Mouse (Mus musculus) ES-E14 (cell line): ENCODE results near the gene Col24a1. TPM values are rescaled to one million over a fixed set of nuclear protein-coding genes. Genes with fewer than 3 reads are reported as not detected.

Experiments used
- DNase-seq: peaks from one replicate; pipeline ENCODE4 v3.0.0-alpha.2; 2013; ENCODE audit warnings: low read depth, low spot score
- H3K27ac ChIP-seq: 2 replicates; pipeline ENCODE4 v1.5.1; 2012; ENCODE audit warnings: low read depth, mild to moderate bottlenecking, low read length, moderate library complexity, mixed read lengths; ENCODE audit not compliant: poor library complexity, insufficient read depth, severe bottlenecking
- H3K36me3 ChIP-seq: 2 replicates; pipeline ENCODE4 v1.6.1; 2012; ENCODE audit warnings: mild to moderate bottlenecking, low read length, moderate library complexity, mixed read lengths; ENCODE audit not compliant: control insufficient read depth, poor library complexity, insufficient read depth, severe bottlenecking
- H3K4me1 ChIP-seq, 2 experiments: fragments of 150-350 bp in 1 of 2; sonication (generic) in 1 of 2; 2 replicates each; pipeline ENCODE4 v1.6.1; 2012; ENCODE audit warnings: low read length in 2 of 2, mild to moderate bottlenecking in 1 of 2, mixed read lengths in 1 of 2; ENCODE audit not compliant: control insufficient read depth in 2 of 2, insufficient read depth in 2 of 2, poor library complexity in 1 of 2
- H3K4me3 ChIP-seq, 2 experiments: fragments of 150-350 bp in 1 of 2; sonication (generic) in 1 of 2; 2 replicates each; pipeline ENCODE4 v1.5.1; 2012; ENCODE audit warnings: low read length in 2 of 2, low read depth in 1 of 2, mild to moderate bottlenecking in 1 of 2, mixed read lengths in 1 of 2; ENCODE audit not compliant: insufficient read depth in 1 of 2, poor library complexity in 1 of 2, severe bottlenecking in 1 of 2
- H3K9ac ChIP-seq: 2 replicates; pipeline ENCODE4 v1.6.1; 2012; ENCODE audit warnings: low read depth, mild to moderate bottlenecking, low read length, mixed read lengths; ENCODE audit not compliant: poor library complexity, insufficient read depth, severe bottlenecking
- H3K9me3 ChIP-seq: fragments of 150-350 bp; sonication (generic); 2 replicates; pipeline ENCODE4 v1.6.1; 2012; ENCODE audit warnings: low read depth, mild to moderate bottlenecking, low read length; ENCODE audit not compliant: control insufficient read depth, insufficient read depth
- CHD2 ChIP-seq: IDR thresholded peaks from 2 replicates; pipeline ENCODE4 v1.6.1; 2014; ENCODE audit warnings: mild to moderate bottlenecking, low read depth, low read length, inconsistent platforms
- HCFC1 ChIP-seq: IDR thresholded peaks from 2 replicates; pipeline ENCODE4 v1.6.1; 2012; ENCODE audit warnings: low read length, inconsistent platforms, borderline replicate concordance; ENCODE audit not compliant: insufficient read depth
- MAFK ChIP-seq: IDR thresholded peaks from 2 replicates; pipeline ENCODE4 v1.6.1; 2014; ENCODE audit warnings: mild to moderate bottlenecking, low read depth, low read length, inconsistent platforms; ENCODE audit not compliant: insufficient read depth
- ZC3H11A ChIP-seq: IDR thresholded peaks from 2 replicates; pipeline ENCODE4 v1.6.1; 2012; ENCODE audit warnings: low read depth, mild to moderate bottlenecking, inconsistent platforms, low read length, borderline replicate concordance
- ZNF384 ChIP-seq: IDR thresholded peaks from 2 replicates; pipeline ENCODE4 v1.6.1; 2012; ENCODE audit warnings: low read depth, low read length, inconsistent platforms
- in situ Hi-C, 2 experiments: fragments of 600-800 bp; cut with MboI; formaldehyde crosslinking; loops; one replicate each; pipeline ENCODE4 v1.15.1; 2025; ENCODE audit warnings: low sequenced_read_pairs in 2 of 2, inconsistent platforms in 1 of 2; ENCODE audit not compliant: unreplicated experiment in 2 of 2
- total RNA-seq: library from RNA; depleted of rRNA; stranded (reverse); fragments of 300-350 nt; gene quantifications from 2 replicates; pipeline ENCODE4 v1.2.3, GENCODE M21; 2012

The Col24a1 gene
- total RNA-seq, 1 experiment = 0.09 TPM

DNA sequence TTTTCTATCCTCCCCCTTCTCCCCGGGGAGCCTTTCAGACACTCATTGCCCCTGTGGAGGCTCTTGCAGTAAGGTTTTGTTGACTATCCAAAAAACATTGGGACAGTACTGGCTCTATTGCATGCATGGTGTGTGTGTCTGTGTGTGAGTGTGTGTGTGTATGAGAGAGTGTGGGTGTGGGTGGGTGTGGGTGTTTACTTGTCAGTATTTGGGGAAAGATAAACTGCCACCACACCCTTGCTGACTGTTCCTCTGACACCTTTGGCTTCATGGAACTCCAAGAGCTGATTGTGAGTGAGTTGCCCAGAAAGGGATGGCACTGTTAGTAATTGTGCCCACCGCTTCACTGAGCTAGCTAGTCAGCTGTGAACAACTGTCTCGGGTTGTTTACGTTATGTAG, 298.3 kb downstream of the Col24a1 start:
- H3K4me3 ChIP-seq = no peak overlapping the region
- 0 out of 2 replicates have a peak overlapping the region, but pooled peaks have one; percentile 17 for H3K9ac ChIP-seq
- no peaks in the 10 kb centered on the region for H3K4me1 ChIP-seq
- no peak for DNase-seq
- peaks cover 44% of the 10 kb centered on the region for H3K36me3 ChIP-seq
- TF ChIP-seq HCFC1 = no peak
- TF ChIP-seq MAFK = no peak
- TF ChIP-seq ZC3H11A = no peak
- H3K9me3 ChIP-seq = no peaks in the 10 kb centered on the region
- in situ Hi-C loops = no loop called here
- H3K27ac ChIP-seq = peak overlapping the region; percentile 31; the same call in 1 of the 2 replicates

DNA sequence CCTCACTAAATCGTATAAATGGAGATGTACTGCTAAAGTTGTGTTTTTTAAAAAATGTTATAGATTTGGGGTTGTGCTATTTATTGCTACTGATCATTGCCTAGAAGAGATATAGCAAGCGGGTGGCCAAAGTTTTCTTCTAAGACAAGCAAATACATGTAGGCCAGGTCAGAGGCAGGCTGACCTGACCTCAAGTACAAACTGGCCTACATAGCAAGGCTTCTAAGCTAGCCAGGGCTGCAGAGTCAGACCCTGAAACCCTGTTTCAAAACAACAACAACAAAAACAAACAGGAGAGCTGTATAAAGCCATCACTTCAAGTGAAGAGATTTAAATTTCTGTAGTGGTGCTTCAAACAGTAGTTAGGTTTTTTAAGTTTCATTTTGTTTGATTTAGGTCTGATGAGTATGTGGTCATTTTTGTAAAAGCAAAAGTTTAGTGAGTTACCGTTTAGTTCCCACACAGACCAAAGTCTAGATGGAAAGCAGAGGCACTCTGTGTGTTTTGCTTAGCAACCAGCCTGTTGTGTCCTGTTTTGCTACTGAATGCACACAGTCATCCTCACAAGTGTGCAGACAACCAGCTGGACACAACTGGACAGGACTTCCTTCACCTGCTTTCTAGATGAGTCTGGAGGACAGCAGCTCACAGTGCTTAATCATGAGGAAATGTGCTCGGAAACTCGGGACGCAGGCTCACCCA, 299.7 kb downstream of the Col24a1 start:
- H3K36me3 ChIP-seq = peaks cover 34% of the 10 kb centered on the region
- H3K9ac ChIP-seq = no peak overlapping the region
- no peaks in the 10 kb centered on the region for H3K9me3 ChIP-seq
- no peak for TF ChIP-seq ZNF384
- no peak overlapping the region for H3K27ac ChIP-seq
- H3K4me1 ChIP-seq = no peaks in the 10 kb centered on the region
- in situ Hi-C loops = no loop called here
- no peak overlapping the region for H3K4me3 ChIP-seq
- DNase-seq = no peak

DNA sequence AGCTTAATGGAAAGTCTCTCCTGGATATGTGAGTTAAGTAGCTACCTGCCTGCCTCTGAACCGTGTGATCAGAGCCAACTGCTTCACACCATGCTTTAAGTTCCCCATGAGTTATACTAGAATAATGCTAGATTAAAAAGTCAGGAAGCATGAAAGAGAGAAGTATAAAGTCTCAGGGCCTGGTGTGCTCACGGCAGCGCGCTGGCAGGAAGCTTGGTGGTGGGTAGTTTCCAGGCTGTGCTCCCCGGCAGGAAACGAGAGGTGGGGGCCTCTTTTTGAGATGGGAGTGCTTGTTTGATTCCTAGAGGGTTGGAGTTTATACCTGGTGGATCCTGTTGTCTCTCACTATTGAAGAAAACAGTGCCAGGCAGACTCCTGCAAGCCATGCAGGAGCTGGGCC, 303.1 kb downstream of the Col24a1 start:
- TF ChIP-seq HCFC1 (no peak), ZNF384 (no peak), ZC3H11A (no peak), MAFK (no peak), CHD2 (no peak)
- Histone ChIP-seq H3K4me3 (no peak overlapping the region), H3K9me3 (no peaks in the 10 kb centered on the region), H3K27ac (no peak overlapping the region), H3K4me1 (no peaks in the 10 kb centered on the region), H3K36me3 (peaks cover 33% of the 10 kb centered on the region), H3K9ac (no peak overlapping the region)
- in situ Hi-C loops = no loop called here
- no peak for DNase-seq

- no peak overlapping the region for H3K27ac ChIP-seq
- no peaks in the 10 kb centered on the region for H3K9me3 ChIP-seq
- in situ Hi-C loops = no loop called here
- H3K4me1 ChIP-seq = no peaks in the 10 kb centered on the region
- H3K36me3 ChIP-seq = peaks cover 32% of the 10 kb centered on the region
- H3K4me3 ChIP-seq = no peak overlapping the region
- DNase-seq = no peak
- no peak overlapping the region for H3K9ac ChIP-seq
- TF ChIP-seq ZNF384 (no peak), HCFC1 (no peak), ZC3H11A (no peak), CHD2 (no peak), MAFK (no peak)
Observed at GRCm38 (mm10) chr3:145599059-145599458, 306.8 kb downstream of the Col24a1 start.

GRCm38 (mm10) chr3:145600801-145601200, 308.5 kb downstream of the Col24a1 start:
- no peak for DNase-seq
- H3K36me3 ChIP-seq = peaks cover 33% of the 10 kb centered on the region
- in situ Hi-C loops = loop anchor here in 1 of 2 experiments (25.0 kb wide), 1 partner anchor 312 kb away; the partner anchor contains the start of gene Bcl10
- no peaks in the 10 kb centered on the region for H3K9me3 ChIP-seq
- no peak overlapping the region for H3K4me3 ChIP-seq
- no peak overlapping the region for H3K9ac ChIP-seq
- no peaks in the 10 kb centered on the region for H3K4me1 ChIP-seq
- no peak overlapping the region for H3K27ac ChIP-seq
- no peak for TF ChIP-seq MAFK
- no peak for TF ChIP-seq CHD2
- TF ChIP-seq ZNF384 = no peak
- TF ChIP-seq HCFC1 = no peak
- no peak for TF ChIP-seq ZC3H11A
